Mouse (Mus musculus) lung, postnatal 0 days (tissue): ENCODE measurements around the gene Scgb3a1.

Experiments
- CTCF ChIP-seq: IDR thresholded peaks from 2 replicates; pipeline ENCODE4 v1.5.1; 2016; ENCODE audit warnings: antibody characterized with exemption, mild to moderate bottlenecking
- EP300 ChIP-seq: IDR thresholded peaks from 2 replicates; pipeline ENCODE4 v1.6.1; 2016; ENCODE audit warnings: antibody characterized with exemption, mild to moderate bottlenecking, control low read depth

GRCm38 (mm10) chr11:49704804-49705203, 41.4 kb downstream of the Scgb3a1 start:
- no peak for TF ChIP-seq CTCF
- no peak for TF ChIP-seq EP300
